Comparison of ENCODE assay signal across 21 mouse cellular contexts in genomic region chr5:120197813-120198387, GRCm38 (mm10).
DNase-seq lines count a peak whose midpoint lies in the region; ATAC-seq lines count a peak whose summit lies in the region.
"Had no signal": no experiment of that assay in that cellular context is flagged by ENCODE, and none has a peak within 500 bp of the region (broad histone marks: within the 10 kb centered on the region; RNA-seq: fewer than 3 reads in every experiment).

No protein-coding gene starts in this region.

- DNase-seq in cerebellum, postnatal 10 days: peak; percentile 79 to 85
- no peak for DNase-seq in cerebellum, postnatal 36 days
- no peak for DNase-seq in midbrain, embryonic 10.5 days (ENCODE audit: low spot score)
- peak; percentile 16 for DNase-seq in skeletal muscle tissue, adult 2 months (ENCODE audit: low read depth, low spot score)
- DNase-seq in urinary bladder, postnatal 4 days (ENCODE audit: low spot score in 2 of 2): no peak
- DNase-seq: adrenal gland, postnatal 25 days; heart, adult 2 months; heart, postnatal 36 days; kidney, postnatal 4 days; liver, embryonic 13.5 days; lung, embryonic 14.5 days; lung, postnatal 4 days; right cerebral cortex, postnatal 4 days had no signal

- no peak for ATAC-seq in hindbrain, embryonic 13.5 days (ENCODE audit: low FRiP score)
- no peak for ATAC-seq in hindbrain, embryonic 12.5 days (ENCODE audit: low FRiP score)
- no peak for ATAC-seq in midbrain, embryonic 15.5 days (replicated peaks)
- ATAC-seq: intestine, embryonic 16.5 days had no signal

- H3K27me3 ChIP-seq in hindbrain, embryonic 13.5 days: 0 out of 2 replicates have a peak, but pooled peaks cover 2% of the 10 kb centered on the region
- no peaks in the 10 kb centered on the region for H3K27me3 ChIP-seq in hindbrain, embryonic 12.5 days
- H3K27me3 ChIP-seq in midbrain, embryonic 15.5 days (replicated peaks): no peaks in the 10 kb centered on the region
- no peaks in the 10 kb centered on the region; the same call in 1 of the 2 replicates for H3K27me3 ChIP-seq in midbrain, embryonic 10.5 days (ENCODE audit: low read depth, poor library complexity, severe bottlenecking)
- H3K27me3 ChIP-seq: CH12.LX; kidney, embryonic 15.5 days; limb, embryonic 13.5 days; liver, embryonic 13.5 days had no signal

- no peaks in the 10 kb centered on the region for H3K9me3 ChIP-seq in hindbrain, embryonic 13.5 days
- H3K9me3 ChIP-seq in hindbrain, embryonic 12.5 days (replicated peaks): no peaks in the 10 kb centered on the region
- H3K9me3 ChIP-seq in midbrain, embryonic 15.5 days: no peaks in the 10 kb centered on the region
- no peaks in the 10 kb centered on the region for H3K9me3 ChIP-seq in midbrain, embryonic 10.5 days (replicated peaks)
- H3K9me3 ChIP-seq: embryonic facial prominence, embryonic 10.5 days; kidney, embryonic 15.5 days; limb, embryonic 13.5 days; liver, embryonic 13.5 days had no signal

- H3K9ac ChIP-seq in hindbrain, embryonic 13.5 days: no peak overlapping the region
- no peak overlapping the region for H3K9ac ChIP-seq in hindbrain, embryonic 12.5 days
- no peak overlapping the region for H3K9ac ChIP-seq in midbrain, embryonic 15.5 days
- H3K9ac ChIP-seq: kidney, embryonic 15.5 days; limb, embryonic 13.5 days; liver, embryonic 13.5 days; lung, embryonic 14.5 days had no signal

- H3K4me1 ChIP-seq in hindbrain, embryonic 13.5 days (replicated peaks): peaks cover 64% of the 10 kb centered on the region
- H3K4me1 ChIP-seq in hindbrain, embryonic 12.5 days: peaks cover 43% of the 10 kb centered on the region
- peaks cover 41% of the 10 kb centered on the region for H3K4me1 ChIP-seq in midbrain, embryonic 15.5 days
- peaks cover 17% of the 10 kb centered on the region for H3K4me1 ChIP-seq in midbrain, embryonic 10.5 days

- H3K36me3 ChIP-seq in hindbrain, embryonic 13.5 days: peaks cover 18% of the 10 kb centered on the region
- H3K36me3 ChIP-seq in hindbrain, embryonic 12.5 days: peaks cover 19% of the 10 kb centered on the region; the same call in 1 of the 2 replicates
- H3K36me3 ChIP-seq in midbrain, embryonic 15.5 days (replicated peaks): no peaks in the 10 kb centered on the region
- H3K36me3 ChIP-seq in midbrain, embryonic 10.5 days: peaks cover 27% of the 10 kb centered on the region

- 66% methylated on average over 10 of the region's 10 CpGs for WGBS in hindbrain, embryonic 13.5 days
- WGBS in hindbrain, embryonic 12.5 days: 85% methylated on average over 10 of the region's 10 CpGs
- 88% methylated on average over 10 of the region's 10 CpGs for WGBS in midbrain, embryonic 15.5 days
- 94% methylated on average over 10 of the region's 10 CpGs for WGBS in midbrain, embryonic 10.5 days

- H3K27ac ChIP-seq in hindbrain, embryonic 13.5 days: peak overlapping the region; percentile 72
- H3K27ac ChIP-seq in hindbrain, embryonic 12.5 days: no peak overlapping the region
- H3K27ac ChIP-seq in midbrain, embryonic 15.5 days: peak overlapping the region; percentile 37; the same call in 1 of the 2 replicates
- H3K27ac ChIP-seq in midbrain, embryonic 10.5 days (replicated peaks): no peak overlapping the region
- H3K27ac ChIP-seq: embryonic facial prominence, embryonic 10.5 days; heart, adult 2 months; kidney, embryonic 15.5 days; limb, embryonic 13.5 days; liver, embryonic 13.5 days had no signal

- no peak overlapping the region for H3K4me3 ChIP-seq in hindbrain, embryonic 13.5 days
- H3K4me3 ChIP-seq in hindbrain, embryonic 12.5 days: no peak overlapping the region
- H3K4me3 ChIP-seq in midbrain, embryonic 15.5 days: no peak overlapping the region
- H3K4me3 ChIP-seq in midbrain, embryonic 10.5 days: no peak overlapping the region
- H3K4me3 ChIP-seq: embryonic facial prominence, embryonic 10.5 days; heart, adult 2 months; kidney, embryonic 15.5 days; limb, embryonic 13.5 days; liver, embryonic 13.5 days had no signal

- H3K4me2 ChIP-seq in hindbrain, embryonic 13.5 days: no peak overlapping the region
- H3K4me2 ChIP-seq in hindbrain, embryonic 12.5 days (replicated peaks): no peak overlapping the region
- H3K4me2 ChIP-seq in midbrain, embryonic 15.5 days: no peak overlapping the region
- H3K4me2 ChIP-seq: kidney, embryonic 15.5 days; limb, embryonic 13.5 days; liver, embryonic 13.5 days; lung, embryonic 14.5 days had no signal

Comparison
In these comparisons a context has a peak if more than half of its experiments do, and no peak if none do; other contexts are left out.
1. DNase-seq: peak in cerebellum, postnatal 10 days (2 of 2) and skeletal muscle tissue, adult 2 months (single experiment); none in cerebellum, postnatal 36 days (0 of 2), midbrain, embryonic 10.5 days (single experiment) and urinary bladder, postnatal 4 days (0 of 2).
2. H3K27ac ChIP-seq: peak in hindbrain, embryonic 13.5 days (single experiment) and midbrain, embryonic 15.5 days (single experiment); none in hindbrain, embryonic 12.5 days (single experiment) and midbrain, embryonic 10.5 days (single experiment).